Mouse (Mus musculus) heart, postnatal 36 days (tissue): Measurements from ENCODE around the gene Selplg. TPM values are rescaled to one million over a fixed set of nuclear protein-coding genes. Genes with fewer than 3 reads are reported as not detected.
A peak's percentile ranks its signal among the peaks of the same experiment; 100 is the strongest.
"Not testable (repeated sequence)": the region's sequence is repeated elsewhere in the genome, so short reads cannot be mapped to it uniquely, and the experiment has no call there.

Experiments
- DNase-seq, 2 experiments: peaks; one replicate each; pipeline ENCODE4 v3.0.0; 2021 to 2022
- intact Hi-C: fragments of 180-260 bp; cut with DNase I; formaldehyde crosslinking; loops from one replicate; pipeline ENCODE4 v1.15.1; 2025
- total RNA-seq, 2 experiments: library from RNA; stranded (reverse); gene quantifications; 2 replicates each; pipeline ENCODE4 v1.2.3; 2021

The Selplg gene
- total RNA-seq, 2 experiments from 2014 or later = 3.1 to 4.6 TPM

DNA sequence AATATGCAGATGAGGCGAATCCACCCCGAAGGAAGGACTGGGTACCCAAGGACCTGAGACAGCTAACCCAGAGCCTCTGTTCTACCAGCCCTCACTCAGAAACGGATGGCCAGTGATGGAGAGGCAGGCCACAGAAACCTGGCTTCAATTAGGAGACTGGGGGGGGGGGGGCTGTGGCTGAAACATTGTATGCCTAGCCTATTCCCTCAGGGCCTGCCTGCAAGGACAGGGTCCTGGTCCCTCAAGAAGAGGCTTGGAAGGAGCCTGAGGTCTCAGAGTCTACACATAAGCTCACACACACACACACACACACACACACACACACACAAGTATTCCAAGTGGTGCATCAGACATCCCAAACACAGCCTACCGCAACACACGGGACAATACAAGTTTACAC, 32.8 kb downstream of the Selplg start:
- intact Hi-C loops = no loop called here
- no peak for DNase-seq

DNA sequence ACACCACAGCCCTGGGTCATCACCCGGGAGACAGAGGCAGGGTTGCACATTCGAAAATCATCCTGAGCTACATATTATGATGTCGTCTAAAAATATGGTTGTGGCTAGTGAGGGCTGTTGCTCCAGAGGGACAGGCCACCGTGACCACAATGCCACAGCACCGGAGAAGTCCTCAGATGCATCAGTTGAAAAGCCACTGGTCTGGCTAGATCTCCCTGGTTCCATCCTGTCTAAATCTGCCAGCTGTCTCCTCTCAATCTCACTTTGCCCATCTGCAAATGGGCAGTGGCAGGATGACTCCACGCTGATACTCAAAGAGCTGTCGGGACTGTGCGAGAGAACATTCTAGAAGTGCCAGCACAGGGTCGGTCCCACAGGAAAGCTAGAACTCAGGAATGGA, 33.9 kb downstream of the Selplg start:
- intact Hi-C loops = no loop called here
- DNase-seq = no peak

DNA sequence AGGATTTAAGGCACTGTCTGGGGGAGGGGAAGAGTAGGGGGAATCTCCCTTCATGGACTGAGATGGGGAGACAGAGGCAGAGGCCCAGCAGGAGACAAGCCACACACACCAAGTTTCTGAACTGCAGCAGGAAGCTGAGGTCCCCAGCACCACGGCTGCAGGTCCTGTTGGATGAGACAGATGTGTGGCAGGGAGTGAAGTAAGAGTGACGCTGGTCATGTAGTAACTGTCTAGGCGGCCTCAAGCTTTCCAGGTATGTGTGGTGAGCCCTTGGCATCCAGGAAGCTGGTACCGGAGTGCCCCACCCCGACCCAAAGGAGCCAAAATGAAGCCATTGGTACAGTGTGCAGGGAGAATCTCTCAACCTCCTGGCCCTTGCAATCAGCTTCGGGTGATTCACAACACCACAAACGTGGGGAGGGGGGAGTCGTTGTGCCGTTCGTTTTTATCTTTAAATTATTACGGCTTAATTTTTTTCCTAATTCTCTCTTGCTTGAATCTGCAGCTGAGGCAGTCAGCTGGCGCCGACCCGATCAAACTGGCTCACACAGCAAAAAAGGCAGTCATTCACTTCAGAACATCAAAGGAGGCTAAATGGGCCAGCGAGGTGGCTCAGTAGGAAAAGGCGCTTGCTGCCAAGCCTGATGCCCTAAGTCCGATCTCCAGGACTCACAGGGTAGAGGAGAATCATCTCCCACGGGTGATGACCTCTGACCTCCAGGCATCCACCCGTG, 35.1 kb downstream of the Selplg start:
- intact Hi-C loops = no loop called here
- no peak for DNase-seq

DNA sequence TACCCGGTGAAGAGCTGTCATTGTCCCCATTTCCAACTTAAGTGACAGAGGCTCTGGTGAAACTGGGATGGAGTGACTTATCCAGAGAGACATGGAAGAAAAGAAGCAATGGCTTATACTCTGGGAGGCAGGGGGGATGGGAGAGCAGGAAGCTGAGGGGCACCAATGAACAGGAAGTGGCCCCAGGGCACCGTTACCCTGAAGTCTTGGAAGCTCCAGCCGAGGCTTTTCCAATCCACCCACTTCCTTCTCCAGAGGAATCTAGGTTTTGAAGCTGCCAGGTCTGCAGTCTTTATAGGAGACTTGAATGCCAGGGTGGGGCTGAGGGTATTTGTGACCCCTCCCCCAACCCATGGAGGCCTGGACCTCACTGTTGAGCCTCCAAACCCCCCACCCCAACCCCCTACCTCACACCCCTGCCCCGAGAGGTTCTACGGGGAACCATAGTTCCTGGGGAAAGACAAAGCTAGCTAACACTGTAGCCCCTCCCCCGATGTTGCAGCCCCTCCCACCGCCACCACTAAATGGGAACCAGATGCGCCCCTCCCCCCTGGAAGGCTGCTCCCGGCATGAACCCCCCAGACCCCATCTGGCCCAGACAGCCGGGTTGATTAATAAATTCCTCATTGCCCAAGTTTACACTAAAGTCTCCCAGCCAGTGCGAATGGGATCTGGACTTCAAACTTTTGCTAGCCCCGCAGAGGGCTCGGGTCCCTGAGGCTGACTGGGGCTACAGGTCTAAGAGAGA, 35.9 kb downstream of the Selplg start:
- intact Hi-C loops = no loop called here
- no peak for DNase-seq

DNA sequence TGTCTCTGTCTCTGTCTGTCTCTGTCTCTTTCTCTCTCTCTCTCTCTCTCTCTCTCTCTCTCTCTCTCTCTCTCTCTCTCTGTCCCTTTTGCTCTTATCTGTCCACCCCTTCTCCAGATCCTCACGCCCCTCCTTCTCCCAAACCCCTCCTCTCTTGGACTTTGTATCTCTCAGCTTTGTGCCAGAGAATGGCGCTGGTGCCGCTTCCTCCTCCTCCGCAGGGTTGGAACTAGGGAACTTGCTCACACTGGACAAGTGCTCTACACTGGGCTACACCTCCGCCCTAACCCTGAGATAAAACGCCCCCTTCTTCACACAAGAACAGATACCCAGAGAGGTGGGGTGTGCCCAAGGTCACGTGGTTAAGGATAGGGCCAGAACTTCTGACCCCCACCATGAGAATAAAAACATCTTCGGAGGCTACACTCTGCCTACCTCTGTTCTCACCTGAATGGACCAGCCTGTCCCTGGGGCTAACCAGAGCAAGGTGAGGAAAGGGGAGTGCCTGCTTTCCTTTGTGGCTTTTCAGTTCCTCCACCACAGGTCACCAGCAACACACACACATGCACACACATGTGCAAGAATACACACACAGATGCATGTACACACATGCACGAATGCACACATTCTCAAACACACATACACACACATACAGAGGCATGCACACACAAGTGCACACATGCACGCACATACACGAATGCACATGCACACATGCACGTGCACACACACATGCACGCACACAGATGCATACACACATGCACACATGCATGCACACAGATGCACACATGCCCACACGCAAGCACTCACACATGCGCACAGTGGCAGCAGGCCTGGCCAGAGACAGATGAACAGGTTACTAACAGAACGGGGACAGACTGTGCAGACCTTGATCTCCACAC, 41.0 kb downstream of the Selplg start:
- DNase-seq = no peak
- intact Hi-C loops = no loop called here

DNA sequence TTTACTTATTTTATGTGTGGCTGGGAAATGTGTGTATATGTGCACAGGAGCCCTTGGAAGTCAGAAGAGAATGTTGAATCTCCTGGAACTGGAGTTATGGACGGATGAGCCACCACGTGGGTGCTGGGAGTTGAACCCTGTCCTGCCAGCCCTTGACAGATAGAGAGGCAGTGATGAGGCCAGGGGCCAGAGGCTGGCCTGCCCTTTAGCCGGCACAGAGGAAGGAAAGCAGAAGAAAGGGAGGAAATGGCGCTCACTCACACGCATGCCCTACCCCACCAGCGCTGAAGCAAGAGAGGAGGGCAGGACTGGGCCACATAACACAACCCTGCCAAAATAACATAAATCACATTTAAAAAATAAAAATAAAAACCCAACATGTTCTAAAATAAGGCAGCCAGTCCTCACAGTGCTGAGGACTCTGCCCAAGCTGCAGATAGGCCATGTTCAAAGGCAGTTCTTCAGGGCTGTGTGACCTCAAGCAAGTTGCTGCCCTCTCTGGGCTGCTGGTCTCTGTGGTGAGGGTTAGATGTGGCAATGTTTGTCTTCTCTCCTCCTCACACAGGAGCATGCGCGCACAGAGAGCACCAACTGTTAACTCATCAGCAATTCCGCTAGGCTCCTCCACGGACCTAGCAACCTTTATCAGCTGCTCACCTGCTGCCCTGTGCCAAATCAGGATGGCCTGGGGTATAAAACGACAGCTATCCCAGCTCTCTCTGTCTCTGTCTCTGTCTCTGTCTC, 41.8 kb downstream of the Selplg start:
- DNase-seq = no peak

DNA sequence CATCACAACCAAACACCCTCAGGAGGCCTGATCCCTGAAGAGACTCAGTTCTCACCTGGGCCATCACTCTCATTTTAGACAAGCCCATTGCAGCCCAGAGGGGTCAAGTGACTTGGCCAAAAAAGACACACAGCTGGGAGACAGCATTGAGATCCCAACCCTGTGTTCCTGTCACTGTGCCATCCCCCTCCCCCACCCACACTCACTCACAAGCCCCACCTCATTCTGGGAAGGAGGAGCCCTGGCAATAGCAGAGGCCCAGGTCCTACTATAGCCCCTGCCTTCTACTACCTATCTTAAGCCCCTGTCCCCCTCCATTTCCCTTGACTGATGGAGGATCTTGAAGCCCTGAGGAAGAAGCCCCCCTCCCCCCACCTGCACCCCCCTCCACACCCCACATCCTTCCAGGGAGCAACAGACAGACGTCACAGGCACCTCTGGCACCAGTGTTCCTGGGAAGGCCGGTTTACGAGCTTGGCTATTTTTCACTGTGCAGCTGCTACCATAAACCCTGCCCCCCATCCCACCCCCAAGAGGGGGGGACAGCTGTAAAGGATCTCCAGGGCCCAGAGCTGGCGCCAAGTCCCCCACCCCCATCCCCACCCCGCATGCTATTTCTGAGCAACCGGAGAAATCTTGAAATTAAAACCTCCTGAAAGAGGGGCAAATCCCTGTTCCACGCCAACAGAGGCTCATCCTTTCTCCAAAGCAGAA, 43.2 kb downstream of the Selplg start:
- no peak for DNase-seq
- intact Hi-C loops = no loop called here

More for the DNA sequence above, 41.8 kb downstream of the Selplg start:
- intact Hi-C loops = no loop called here

DNA sequence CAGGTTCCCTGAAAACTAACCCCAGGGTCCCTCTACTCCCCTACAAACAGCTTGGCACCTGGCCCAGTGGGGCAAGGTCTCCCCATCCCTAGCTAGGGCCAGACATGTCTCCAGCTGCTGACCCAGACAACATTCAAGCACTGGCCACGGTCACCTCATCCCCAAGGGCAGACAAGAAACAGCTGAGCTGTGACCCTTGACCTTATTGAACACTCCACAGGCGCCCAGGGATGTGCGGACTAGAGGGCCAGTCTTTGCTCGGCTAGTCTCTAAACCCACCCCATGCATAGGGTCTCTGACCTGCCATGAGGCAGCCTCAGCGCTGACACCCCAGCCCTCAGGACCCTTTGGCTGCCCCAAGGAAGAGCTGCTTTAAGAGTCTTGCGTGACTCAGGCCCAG, 43.8 kb downstream of the Selplg start:
- intact Hi-C loops = no loop called here
- no peak for DNase-seq

DNA sequence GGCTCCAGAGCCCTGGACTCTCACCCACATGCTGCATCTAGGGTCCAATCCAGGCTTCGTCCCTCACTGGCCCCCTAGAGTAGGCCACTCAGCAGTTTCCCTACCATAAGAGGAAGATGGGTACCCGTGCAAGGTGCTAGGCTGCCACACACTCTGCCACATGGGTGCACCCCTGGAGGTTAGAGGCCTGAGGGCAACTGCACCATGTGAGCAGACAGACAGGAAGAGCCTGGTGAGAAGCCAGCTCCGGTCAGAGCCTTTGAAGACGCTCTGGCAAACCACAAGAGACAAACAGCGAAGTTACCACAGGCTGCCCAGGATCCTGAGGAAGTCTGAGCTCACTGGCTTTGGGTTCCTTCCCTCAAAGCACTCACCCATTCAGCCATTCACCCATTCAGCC, 45.5 kb downstream of the Selplg start:
- intact Hi-C loops = no loop called here
- DNase-seq = no peak

DNA sequence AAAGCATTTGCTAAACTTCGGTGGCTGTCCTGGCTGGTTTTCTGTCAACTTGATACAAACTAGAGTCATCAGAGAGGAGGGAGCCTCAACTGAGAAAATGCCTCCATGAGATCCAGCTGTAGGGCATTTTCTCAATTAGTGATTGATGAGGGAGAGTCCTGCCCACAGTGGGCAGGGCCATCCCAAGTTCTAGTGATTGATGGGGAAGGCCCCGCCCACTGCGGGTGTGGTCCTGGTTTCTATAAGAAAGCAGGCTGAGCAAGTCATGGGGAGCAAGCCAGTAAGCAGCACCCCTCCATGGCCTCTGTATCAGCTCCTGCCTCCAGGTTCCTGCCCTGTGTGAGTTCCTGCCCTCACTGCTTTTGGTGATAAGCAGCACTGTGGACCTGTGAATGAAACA, 48.3 kb downstream of the Selplg start:
- DNase-seq, intact Hi-C loops: not testable (repeated sequence)

DNA sequence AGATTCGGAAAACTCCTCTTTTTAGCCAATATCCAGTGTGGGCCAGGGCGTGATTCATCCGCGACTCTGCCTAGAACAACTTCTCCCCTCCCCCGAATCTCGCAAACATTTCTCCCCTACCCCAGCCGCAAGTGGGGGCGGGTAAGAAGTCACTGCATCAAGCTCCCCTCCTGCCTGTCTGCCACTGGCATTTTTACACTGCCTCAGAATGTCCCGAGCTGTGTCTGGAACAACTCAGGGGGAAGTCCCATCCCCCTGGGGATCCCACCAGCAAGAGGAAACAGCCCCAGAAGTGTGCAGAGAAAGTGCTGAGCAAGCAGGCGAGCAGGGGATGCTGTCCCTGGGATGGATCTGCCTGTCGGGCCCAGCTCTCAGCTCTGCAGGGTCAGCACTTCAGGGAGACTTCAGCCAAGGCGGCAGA, 48.9 kb downstream of the Selplg start:
- DNase-seq = peak; percentile 59
- intact Hi-C loops = no loop called here

DNA sequence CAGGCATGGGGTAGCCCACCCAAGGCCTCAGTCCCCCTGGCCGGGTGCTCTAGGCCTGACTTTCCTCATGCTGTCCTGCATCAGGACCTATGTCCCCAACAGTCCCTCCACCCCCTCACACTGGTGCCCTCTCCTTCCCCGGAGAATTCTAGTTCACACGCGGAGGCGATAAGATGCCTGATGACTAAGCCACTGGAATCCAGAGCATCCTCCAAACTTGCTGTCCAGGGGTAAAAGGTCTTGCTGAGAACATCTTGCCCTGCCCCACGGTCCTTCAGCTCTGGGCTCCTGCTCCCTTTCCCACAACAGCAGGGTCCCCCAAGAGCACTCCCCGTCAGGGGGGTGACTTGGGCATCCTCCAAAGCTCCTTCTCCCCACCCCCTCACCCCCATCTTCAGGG, 49.8 kb downstream of the Selplg start:
- no peak for DNase-seq
- intact Hi-C loops = no loop called here

DNA sequence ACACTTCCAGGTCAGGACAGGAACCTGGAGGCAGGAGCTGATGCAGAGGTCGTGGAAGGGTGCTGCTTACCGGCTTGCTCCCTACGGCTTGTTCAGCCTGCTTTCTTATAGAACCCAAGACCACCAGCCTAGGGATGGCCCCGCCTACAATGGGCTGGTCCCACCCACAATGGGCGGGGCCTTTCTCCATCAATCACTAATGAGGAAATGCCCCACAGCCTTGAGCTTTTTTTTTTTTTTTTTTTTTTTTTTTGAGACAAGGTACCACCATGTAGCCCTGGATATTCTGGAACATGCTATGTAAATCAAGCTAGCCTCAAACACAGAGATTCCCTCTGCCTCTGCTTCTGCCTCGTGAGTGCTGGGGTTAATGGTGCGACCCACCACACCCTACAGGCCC, 50.6 kb downstream of the Selplg start:
- intact Hi-C loops = no loop called here
- no peak for DNase-seq

DNA sequence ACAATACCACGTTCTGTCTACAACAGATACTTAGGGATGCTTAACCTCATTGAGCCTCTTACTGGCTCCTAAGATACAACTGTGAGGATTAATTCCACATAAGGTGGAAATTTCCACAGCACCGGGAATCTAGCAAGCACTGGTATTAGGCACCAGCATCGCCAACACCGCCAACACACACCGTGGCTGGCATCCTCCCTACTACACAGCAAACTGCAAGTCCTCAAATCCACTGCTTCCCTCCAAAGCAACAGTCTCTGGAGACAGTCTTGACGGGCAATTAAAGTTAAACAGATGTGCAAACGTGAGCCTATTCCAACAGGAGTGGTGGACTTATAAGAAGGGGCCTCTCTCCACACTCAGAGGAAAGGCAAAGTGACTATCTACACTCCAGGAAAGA, 51.2 kb downstream of the Selplg start:
- DNase-seq = no peak
- intact Hi-C loops = no loop called here

DNA sequence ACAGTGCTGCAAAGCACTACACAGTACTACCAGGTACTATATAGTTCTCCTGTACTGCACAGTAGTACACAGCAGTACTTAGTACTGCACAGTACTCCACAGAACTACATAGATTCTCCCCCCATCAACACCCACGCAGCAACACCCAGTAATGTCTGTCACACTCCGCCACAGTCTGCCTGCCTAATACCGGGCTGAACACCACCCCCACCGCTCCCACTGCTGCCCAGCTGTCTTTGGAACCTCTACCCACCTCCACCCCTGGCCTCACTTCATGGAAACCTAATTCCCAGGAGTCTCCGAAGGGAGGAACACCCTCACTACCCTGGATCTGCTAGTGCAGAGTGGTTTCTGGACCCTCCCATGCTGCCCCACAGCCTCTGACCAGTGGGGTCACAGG, 51.7 kb downstream of the Selplg start:
- DNase-seq = no peak
- intact Hi-C loops = no loop called here

DNA sequence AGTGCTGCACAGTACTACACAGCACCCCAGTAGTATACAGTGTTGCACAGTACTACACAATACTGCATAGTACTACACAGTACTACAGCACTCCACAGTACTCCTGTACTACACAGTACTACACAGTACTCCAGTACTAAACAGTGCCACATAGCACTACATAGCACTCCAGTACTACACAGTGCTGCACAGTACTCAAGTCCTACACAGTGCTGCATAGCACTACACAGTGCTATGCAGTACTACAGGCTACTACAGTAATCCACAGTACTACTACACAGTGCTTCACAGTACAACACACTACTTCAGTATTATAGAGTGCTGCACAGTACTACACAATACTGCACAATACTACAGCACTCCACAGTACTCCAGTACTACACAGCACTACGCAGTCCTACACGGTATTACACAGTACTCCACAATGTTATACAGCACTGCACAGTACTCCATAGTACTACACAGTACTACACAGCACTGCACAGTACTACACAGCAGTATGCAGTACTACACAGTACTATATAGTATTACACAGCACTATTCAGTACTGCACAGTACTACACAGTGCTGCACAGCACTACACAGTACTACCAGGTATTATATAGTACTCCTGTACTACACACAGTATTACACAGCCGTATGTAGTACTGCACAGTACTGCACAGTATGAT, 52.2 kb downstream of the Selplg start:
- no peak for DNase-seq
- intact Hi-C loops = no loop called here

DNA sequence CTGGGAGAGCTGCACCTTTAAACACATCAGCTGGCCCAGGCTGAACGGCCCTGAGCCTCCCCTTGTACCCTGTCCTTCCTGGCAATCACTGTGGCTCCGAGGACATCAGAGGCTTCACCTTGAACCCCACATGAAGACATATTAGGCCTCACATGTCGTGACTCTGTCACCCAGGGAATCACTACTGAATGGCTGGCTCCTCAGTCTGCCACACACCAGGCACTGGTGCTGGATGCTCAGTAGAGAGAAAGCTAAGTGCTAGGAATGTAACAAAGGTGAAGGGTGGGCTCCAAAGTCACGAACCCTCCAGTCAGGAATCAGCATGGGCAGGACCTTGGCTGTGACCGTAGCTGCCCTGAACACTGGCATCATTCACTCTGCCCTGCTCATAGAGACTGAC, 52.9 kb downstream of the Selplg start:
- intact Hi-C loops = no loop called here
- no peak for DNase-seq

DNA sequence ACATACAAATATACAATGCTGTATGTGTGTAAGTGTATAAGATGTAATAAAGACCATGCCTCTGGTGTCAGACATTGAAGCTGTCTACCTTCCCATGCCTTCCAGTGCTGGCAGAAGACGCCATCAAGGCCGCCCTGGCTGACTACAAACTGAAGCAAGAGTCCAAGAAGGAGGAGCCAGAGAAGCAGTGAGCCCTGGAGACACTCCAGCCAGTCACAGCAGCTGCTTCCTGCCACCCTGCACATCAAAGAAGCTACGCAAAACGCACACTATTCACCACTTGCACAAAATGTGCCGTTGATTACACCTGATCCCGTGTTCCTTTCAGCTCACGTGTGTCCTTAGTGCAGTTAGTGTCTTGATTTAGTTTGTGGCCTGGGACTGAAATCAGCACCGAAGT, 54.7 kb downstream of the Selplg start:
- DNase-seq, intact Hi-C loops: not testable (repeated sequence)

DNA sequence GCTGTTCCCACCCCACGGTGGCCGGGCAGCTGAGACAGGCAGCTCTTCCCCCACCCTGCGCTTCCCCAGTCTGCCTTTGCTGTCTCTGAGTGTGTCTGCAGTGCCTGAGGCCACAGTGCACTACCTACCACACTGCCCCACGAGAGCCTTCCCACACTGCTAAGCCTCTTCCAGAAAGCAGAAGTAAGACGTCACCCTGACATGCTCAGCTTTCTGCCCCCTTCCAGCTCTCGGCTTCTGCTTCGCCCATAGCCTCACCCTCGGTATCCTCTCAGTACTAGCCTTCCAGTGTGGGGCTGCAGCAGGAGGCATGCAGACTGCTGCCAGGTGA, 55.6 kb downstream of the Selplg start:
- intact Hi-C loops = no loop called here
- DNase-seq = no peak
